Mouse (Mus musculus) MEL (cell line): Measurements from ENCODE around the gene Nod1. TPM values are rescaled to one million over a fixed set of nuclear protein-coding genes. Genes with fewer than 3 reads are reported as not detected.
A peak's percentile ranks its signal among the peaks of the same experiment; 100 is the strongest.

ENCODE experiments used
- DNase-seq: peaks from one replicate; pipeline ENCODE4 v3.0.0; 2011; ENCODE audit warnings: low read depth, low spot score
- H3K27ac ChIP-seq: 2 replicates; pipeline ENCODE4 v1.5.1; 2012; ENCODE audit warnings: low read depth, mild to moderate bottlenecking, control low read depth, low read length, moderate library complexity; ENCODE audit not compliant: control insufficient read depth
- H3K27me3 ChIP-seq, 2 experiments: fragments of 150-350 bp in 1 of 2; sonication (generic) in 1 of 2; 2 replicates each; pipeline ENCODE4 v1.6.1; 2012; ENCODE audit warnings: low read length in 2 of 2, mild to moderate bottlenecking in 2 of 2, improper control_type of control experiment in 1 of 2, moderate library complexity in 1 of 2; ENCODE audit not compliant: insufficient read depth in 2 of 2, control insufficient read depth in 1 of 2
- H3K36me3 ChIP-seq, 2 experiments: 2 replicates each; pipeline ENCODE4 v1.6.1; 2012 to 2014; ENCODE audit warnings: low read length in 2 of 2, improper control_type of control experiment in 1 of 2, inconsistent platforms in 1 of 2, mild to moderate bottlenecking in 1 of 2; ENCODE audit not compliant: insufficient read depth in 2 of 2, control insufficient read depth in 1 of 2
- H3K4me1 ChIP-seq, 2 experiments: fragments of 150-350 bp in 1 of 2; sonication (generic) in 1 of 2; 2 replicates each; pipeline ENCODE4 v1.6.1; 2012; ENCODE audit warnings: low read length in 2 of 2, improper control_type of control experiment in 1 of 2, mild to moderate bottlenecking in 1 of 2; ENCODE audit not compliant: insufficient read depth in 2 of 2, control insufficient read depth in 1 of 2
- H3K4me3 ChIP-seq, 2 experiments: fragments of 150-350 bp in 1 of 2; sonication (generic) in 1 of 2; 2 replicates each; pipeline ENCODE4 v1.5.1; 2012; ENCODE audit warnings: low read depth in 2 of 2, low read length in 2 of 2, mild to moderate bottlenecking in 2 of 2, moderate library complexity in 2 of 2, control low read depth in 1 of 2, improper control_type of control experiment in 1 of 2; ENCODE audit not compliant: control insufficient read depth in 1 of 2, insufficient read depth in 1 of 2
- H3K79me2 ChIP-seq: 2 replicates; pipeline ENCODE4 v1.6.1; 2012; ENCODE audit warnings: mild to moderate bottlenecking, low read length, moderate library complexity; ENCODE audit not compliant: control insufficient read depth, poor library complexity, insufficient read depth
- H3K9ac ChIP-seq: 2 replicates; pipeline ENCODE4 v1.6.1; 2012; ENCODE audit warnings: low read depth, mild to moderate bottlenecking, control low read depth, low read length, moderate library complexity; ENCODE audit not compliant: control insufficient read depth, poor library complexity, severe bottlenecking
- H3K9me3 ChIP-seq: fragments of 150-350 bp; sonication (generic); replicated peaks from 2 replicates; pipeline ENCODE4 v1.6.1; 2012; ENCODE audit warnings: mild to moderate bottlenecking, low read length, improper control_type of control experiment, moderate library complexity; ENCODE audit not compliant: insufficient read depth
- BHLHE40 ChIP-seq: IDR thresholded peaks from 2 replicates; pipeline ENCODE4 v1.6.1; 2012; ENCODE audit warnings: low read depth, mild to moderate bottlenecking, inconsistent platforms, low read length, improper control_type of control experiment, borderline replicate concordance
- E2F4 ChIP-seq: IDR thresholded peaks from 2 replicates; pipeline ENCODE4 v1.6.1; 2011; ENCODE audit warnings: low read depth, low read length, improper control_type of control experiment, borderline replicate concordance
- EP300 ChIP-seq, 2 experiments: IDR thresholded peaks; 2 replicates each; pipeline ENCODE4 v1.6.1; 2011; ENCODE audit warnings: improper control_type of control experiment in 2 of 2, low read length in 2 of 2, low read depth in 1 of 2, mild to moderate bottlenecking in 1 of 2
- GABPA ChIP-seq: IDR thresholded peaks from 2 replicates; pipeline ENCODE4 v1.6.1; 2012; ENCODE audit warnings: low read depth, mild to moderate bottlenecking, inconsistent platforms, low read length, improper control_type of control experiment, moderate library complexity
- MAFK ChIP-seq: IDR thresholded peaks from 2 replicates; pipeline ENCODE4 v1.6.1; 2011; ENCODE audit warnings: low read depth, mild to moderate bottlenecking, low read length, improper control_type of control experiment, borderline replicate concordance
- MAX ChIP-seq: IDR thresholded peaks from 2 replicates; pipeline ENCODE4 v1.6.1; 2011; ENCODE audit warnings: low read length, improper control_type of control experiment
- MAZ ChIP-seq: IDR thresholded peaks from 2 replicates; pipeline ENCODE4 v1.6.1; 2012; ENCODE audit warnings: low read depth, mild to moderate bottlenecking, inconsistent platforms, low read length, improper control_type of control experiment
- MEF2A ChIP-seq: IDR thresholded peaks from 2 replicates; pipeline ENCODE4 v1.6.1; 2014; ENCODE audit warnings: low read depth, mild to moderate bottlenecking, inconsistent platforms, low read length, improper control_type of control experiment; ENCODE audit not compliant: poor library complexity, insufficient replicate concordance, severe bottlenecking; ENCODE audit errors: extremely low read depth
- MXI1 ChIP-seq: IDR thresholded peaks from 2 replicates; pipeline ENCODE4 v1.6.1; 2011; ENCODE audit warnings: mild to moderate bottlenecking, low read depth, low read length, improper control_type of control experiment
- MYC ChIP-seq: IDR thresholded peaks from 2 replicates; pipeline ENCODE4 v1.6.1; 2011; ENCODE audit warnings: low read depth, mild to moderate bottlenecking, low read length, improper control_type of control experiment, moderate library complexity
- POLR2AphosphoS2 ChIP-seq: IDR thresholded peaks from 2 replicates; pipeline ENCODE4 v1.6.1; 2011; ENCODE audit warnings: low read length, improper control_type of control experiment
- POLR2AphosphoS5 ChIP-seq: IDR thresholded peaks from 2 replicates; pipeline ENCODE4 v1.6.1; 2012; ENCODE audit warnings: low read depth, borderline replicate concordance, mild to moderate bottlenecking, inconsistent platforms, low read length, moderate library complexity, mixed read lengths
- TAL1 ChIP-seq: IDR thresholded peaks from 2 replicates; pipeline ENCODE4 v1.6.1; 2012; ENCODE audit warnings: mild to moderate bottlenecking, inconsistent platforms, low read length, moderate library complexity, mixed read lengths
- TBP ChIP-seq: IDR thresholded peaks from 2 replicates; pipeline ENCODE4 v1.8.0; 2011; ENCODE audit warnings: low read depth, low read length, improper control_type of control experiment
- ZC3H11A ChIP-seq: IDR thresholded peaks from 2 replicates; pipeline ENCODE4 v1.6.1; 2012; ENCODE audit warnings: low read depth, mild to moderate bottlenecking, inconsistent platforms, low read length, improper control_type of control experiment
- ZNF384 ChIP-seq: IDR thresholded peaks from 2 replicates; pipeline ENCODE4 v1.6.1; 2012; ENCODE audit warnings: low read depth, mild to moderate bottlenecking, inconsistent platforms, low read length, improper control_type of control experiment
- polyA plus RNA-seq, 2 experiments: library from polyadenylated mRNA; stranded (reverse) in 1 of 2; unstranded in 1 of 2; fragments of >175 nt in 1 of 2; fragments of >200 nt in 1 of 2; gene quantifications; 2 replicates each; pipeline versions ENCODE4 v1.2.1 to v1.2.4; 2012; ENCODE audit warnings: low replicate concordance in 2 of 2, low read depth in 1 of 2; ENCODE audit not compliant: insufficient read length in 2 of 2, insufficient read depth in 1 of 2, missing spikeins in 1 of 2
- total RNA-seq: library from RNA; depleted of rRNA; stranded (reverse); fragments of 300-350 nt; gene quantifications from 2 replicates; pipeline ENCODE4 v1.2.3, GENCODE M21; 2012

Nod1 gene
- total and polyA plus RNA-seq, 3 experiments, result 0.12 to 0.21 TPM; not detected in 1

- H3K9ac ChIP-seq, result no peak overlapping the region
These were observed 8.8 kb downstream of the Nod1 start for GRCm38 (mm10) chr6:54963599-54963998.

GRCm38 (mm10) chr6:54957655-54958054, 14.8 kb downstream of the Nod1 start:
- no peaks in the 10 kb centered on the region for H3K27me3 ChIP-seq
- DNase-seq, result no peak
- no peak overlapping the region for H3K9ac ChIP-seq
- peaks cover 0 to 4% of the 10 kb centered on the region in 2 experiments; a peak in 1 of 4 replicates for H3K4me1 ChIP-seq
- H3K9me3 ChIP-seq, result no peaks in the 10 kb centered on the region
- no peaks in the 10 kb centered on the region for H3K79me2 ChIP-seq
- H3K27ac ChIP-seq, result no peak overlapping the region
- no peaks in the 10 kb centered on the region for H3K36me3 ChIP-seq
- H3K4me3 ChIP-seq, result no peak overlapping the region
- TF ChIP-seq GABPA (no peak), EP300 (IDR thresholded peaks at IDR 0.05; ENCODE audit: low read depth in 1 of 2, low read length in 2 of 2) (no peak)
- TF ChIP-seq, all 39 proteins: peak for 0

More at GRCm38 (mm10) chr6:54963599-54963998, 8.8 kb downstream of the Nod1 start:
- no peaks in the 10 kb centered on the region for H3K79me2 ChIP-seq
- H3K27me3 ChIP-seq, result no peaks in the 10 kb centered on the region
- TF ChIP-seq TAL1, result peak; percentile 49
- TF ChIP-seq MAX, result no peak
- no peaks in the 10 kb centered on the region for H3K9me3 ChIP-seq
- no peak overlapping the region for H3K27ac ChIP-seq
- peaks cover 0 to 4% of the 10 kb centered on the region in 2 experiments; a peak in 1 of 4 replicates for H3K4me1 ChIP-seq
- H3K36me3 ChIP-seq, result peaks cover 0 to 2% of the 10 kb centered on the region in 2 experiments; a peak in 2 of 4 replicates
- DNase-seq, result peak; percentile 22
- H3K4me3 ChIP-seq, result no peak overlapping the region

- peaks cover 0 to 4% of the 10 kb centered on the region in 2 experiments; a peak in 1 of 4 replicates for H3K4me1 ChIP-seq
- DNase-seq, result no peak
- H3K9me3 ChIP-seq, result no peaks in the 10 kb centered on the region
- H3K27me3 ChIP-seq, result no peaks in the 10 kb centered on the region
- no peak for TF ChIP-seq MYC
- no peak overlapping the region for H3K4me3 ChIP-seq
- H3K79me2 ChIP-seq, result no peaks in the 10 kb centered on the region
- no peak overlapping the region for H3K9ac ChIP-seq
- no peaks in the 10 kb centered on the region for H3K36me3 ChIP-seq
- H3K27ac ChIP-seq, result no peak overlapping the region
These were observed 16.0 kb downstream of the Nod1 start for GRCm38 (mm10) chr6:54956425-54956824.

GRCm38 (mm10) chr6:54955949-54956348, 16.5 kb downstream of the Nod1 start:
- Histone ChIP-seq H3K9ac (no peak overlapping the region), H3K27me3 (no peaks in the 10 kb centered on the region), H3K9me3 (no peaks in the 10 kb centered on the region), H3K36me3 (no peaks in the 10 kb centered on the region), H3K4me3 (no peak overlapping the region), H3K27ac (no peak overlapping the region), H3K4me1 (peaks cover 0 to 4% of the 10 kb centered on the region in 2 experiments; a peak in 1 of 4 replicates), H3K79me2 (no peaks in the 10 kb centered on the region)
- no peak for TF ChIP-seq ZNF384
- no peak for TF ChIP-seq MEF2A
- no peak for TF ChIP-seq MAZ
- TF ChIP-seq MAFK, result no peak
- no peak for TF ChIP-seq BHLHE40
- TF ChIP-seq ZC3H11A, result no peak
- no peak for TF ChIP-seq POLR2AphosphoS5
- TF ChIP-seq E2F4, result no peak
- TF ChIP-seq TBP, result no peak
- TF ChIP-seq TAL1, result no peak
- no peak for TF ChIP-seq MXI1
- TF ChIP-seq POLR2AphosphoS2, result no peak
- no peak for TF ChIP-seq EP300 (IDR thresholded peaks at IDR 0.05; ENCODE audit: low read depth in 1 of 2, low read length in 2 of 2)
- DNase-seq, result no peak
